Mouse (Mus musculus) brown adipose tissue, adult 24 weeks (tissue): ENCODE data around the gene Ston2. TPM values are rescaled to one million over a fixed set of nuclear protein-coding genes. Genes with fewer than 3 reads are reported as not detected.

ENCODE experiments used
- polyA plus RNA-seq: library from polyadenylated mRNA; stranded (reverse); fragments of >200 nt; gene quantifications from 2 replicates; pipeline ENCODE4 v1.2.4, GENCODE M21; 2012; ENCODE audit not compliant: missing spikeins, insufficient read depth, insufficient read length

The Ston2 gene
- polyA plus RNA-seq, 1 experiment = 2.1 TPM

Other genes starting within 250 kb of the Ston2 start
- gene Gtf2a1, start 197.9 kb downstream of the Ston2 start, polyA plus RNA-seq = 16.8 and 17.1 TPM in 2 replicates
- gene Sel1l, start 60.8 kb upstream of the Ston2 start, polyA plus RNA-seq = 40.7 and 46.6 TPM in 2 replicates